Mouse (Mus musculus): ENCODE measurements around the gene Ppef2. TPM values are rescaled to one million over a fixed set of nuclear protein-coding genes. Genes with fewer than 3 reads are reported as not detected.

Gene Ppef2
- 1 to 10 TPM in 1 of 26 experiments, under 1 TPM in 9, not detected in 16; 0.33 to 1.2 (median 0.60) TPM for total RNA-seq (2018; cell fraction: chromatin; rRNA removed)
- total RNA-seq (2018; cell fraction: cytosol; rRNA removed) = under 1 TPM in 6 of 26 experiments, not detected in 20; 0.06 to 0.18 (median 0.15) TPM
- 1 to 10 TPM in 4 of 26 experiments, under 1 TPM in 7, not detected in 15; 0.18 to 1.7 (median 0.75) TPM for total RNA-seq (2018; cell fraction: nucleus; rRNA removed)
- 0.19 TPM in 1 of 3 replicates, not detected in the others for polyA plus RNA-seq (2018)

DNA sequence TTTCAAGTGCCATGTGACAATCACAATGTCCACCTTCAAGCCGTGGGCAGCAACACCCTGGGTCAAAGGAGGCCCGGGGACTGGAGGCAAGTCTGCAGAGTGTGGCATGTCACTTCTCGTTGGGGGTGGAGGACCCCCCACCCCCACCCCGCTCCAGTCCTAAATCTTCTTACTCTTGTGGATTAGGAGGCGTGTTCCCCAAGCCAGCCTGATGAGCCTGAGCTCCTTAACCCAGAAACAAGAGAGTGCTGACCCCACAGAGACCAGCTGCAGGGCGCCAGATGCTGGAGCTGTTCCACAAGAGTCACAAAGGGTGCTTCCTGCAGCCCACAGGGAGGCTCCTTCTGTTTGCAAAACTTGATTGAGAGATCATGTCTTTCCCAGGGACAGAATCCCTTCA is at the start of gene Ppef2:
Gene Ppef2, minus strand, starts transcription at position 61 of the 400 bp plus-strand sequence.
- WGBS (ENCODE audit: missing documents) = 81% methylated on average over 6 of the region's 6 CpGs
- H3K4me3 ChIP-seq (ENCODE audit: inconsistent target) = no peak within 1 kb of the TSS

DNA sequence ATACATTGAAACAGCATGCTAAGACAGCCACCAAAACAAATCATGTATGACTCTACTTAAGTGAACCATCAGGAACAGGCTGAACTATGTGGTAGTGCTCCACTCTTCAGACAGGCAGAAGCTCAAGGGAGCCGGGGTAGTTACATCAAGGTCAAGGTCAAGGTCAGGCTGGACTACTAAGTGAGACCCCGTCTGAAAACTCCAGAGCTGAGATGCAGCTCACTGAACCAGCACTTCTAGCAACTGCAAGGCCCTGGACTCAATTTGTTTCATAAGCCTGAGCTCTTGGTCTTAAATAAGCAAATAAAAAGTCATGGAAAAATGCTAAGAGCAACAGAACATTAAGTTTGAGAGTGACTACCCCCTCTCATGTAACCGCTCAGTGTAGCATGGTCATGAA is 48.2 kb upstream of the Ppef2 start:
- 100% methylated on average over 3 of the region's 3 CpGs for WGBS (ENCODE audit: missing documents)
- Histone ChIP-seq H3K27ac (no peak overlapping the region), H3K4me3 (ENCODE audit: inconsistent target) (no peak overlapping the region), H3K36me3 (ENCODE audit: inconsistent target) (peaks cover 64% of the 10 kb centered on the region), H3K79me2 (ENCODE audit: inconsistent target) (peaks cover 31% of the 10 kb centered on the region)

More for the DNA sequence above, at the start of gene Ppef2:
- Histone ChIP-seq H3K27ac (no peak within 1 kb of the TSS), H3K79me2 (ENCODE audit: inconsistent target) (no peaks in the 10 kb centered on the region), H3K36me3 (ENCODE audit: inconsistent target) (0 out of 2 replicates have a peak, but pooled peaks cover 4% of the 10 kb centered on the region)

DNA sequence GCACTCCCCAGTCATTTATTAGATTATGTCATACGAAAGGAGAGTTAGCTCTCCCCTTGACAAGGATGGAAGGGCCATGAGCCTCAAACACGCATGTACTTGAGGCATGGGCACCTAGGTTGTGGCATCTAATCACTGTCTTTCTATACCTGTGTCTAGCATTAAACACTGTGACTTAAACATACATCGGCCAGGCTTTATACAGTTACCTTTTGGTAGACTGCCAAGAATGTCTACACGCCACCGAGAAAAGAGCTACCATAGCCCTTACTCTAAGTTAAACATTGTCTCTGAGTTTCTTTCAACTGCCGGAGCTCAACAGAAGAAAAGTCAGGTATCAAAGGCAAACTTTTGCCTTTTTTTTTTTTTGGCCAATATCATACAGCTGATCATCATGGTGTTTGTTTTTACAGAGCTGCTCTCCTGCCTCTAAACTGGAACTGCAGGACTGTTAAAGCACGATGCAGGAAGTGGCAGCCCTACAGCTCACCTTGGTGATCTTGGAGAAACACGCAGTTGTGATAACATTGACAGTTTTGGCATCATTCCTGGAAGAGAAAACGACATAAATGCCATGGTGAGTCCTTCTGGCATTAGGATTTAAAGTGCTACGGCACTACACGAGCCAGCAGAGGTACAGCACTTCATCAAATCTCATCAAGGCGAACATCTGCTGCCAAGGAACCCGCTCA is 46.2 kb upstream of the Ppef2 start:
- H3K79me2 ChIP-seq (ENCODE audit: inconsistent target) = peaks cover 11% of the 10 kb centered on the region; the same call in 1 of the 2 replicates
- H3K36me3 ChIP-seq (ENCODE audit: inconsistent target) = peaks cover 74% of the 10 kb centered on the region
- 94% methylated on average over 13 of the region's 13 CpGs for WGBS (ENCODE audit: missing documents)
- no peak overlapping the region for H3K4me3 ChIP-seq (ENCODE audit: inconsistent target)
- no peak overlapping the region for H3K27ac ChIP-seq

DNA sequence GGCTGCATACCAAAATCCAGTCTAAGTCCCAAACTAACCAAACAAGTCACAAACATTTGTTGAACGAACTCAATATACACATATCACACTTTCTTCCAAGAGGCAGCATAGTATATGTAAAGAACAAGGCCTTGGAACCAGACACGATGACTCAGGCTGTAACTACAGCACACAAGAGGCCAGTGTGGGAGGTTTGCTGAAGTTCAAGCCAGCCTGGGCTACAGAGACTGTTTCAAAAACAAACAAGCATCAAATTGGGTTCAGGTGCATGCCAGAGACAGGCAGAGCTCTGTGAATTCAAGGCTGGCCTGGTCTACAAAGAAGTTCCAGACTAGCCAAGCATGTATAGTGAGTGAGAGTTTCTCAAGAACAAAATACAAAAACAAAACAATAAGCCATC is 38.4 kb upstream of the Ppef2 start:
- no peak overlapping the region for H3K27ac ChIP-seq
- 100% methylated on average over 2 of the region's 2 CpGs for WGBS (ENCODE audit: missing documents)
- H3K79me2 ChIP-seq (ENCODE audit: inconsistent target) = no peaks in the 10 kb centered on the region
- peaks cover 59% of the 10 kb centered on the region for H3K36me3 ChIP-seq (ENCODE audit: inconsistent target)
- no peak overlapping the region for H3K4me3 ChIP-seq (ENCODE audit: inconsistent target)

DNA sequence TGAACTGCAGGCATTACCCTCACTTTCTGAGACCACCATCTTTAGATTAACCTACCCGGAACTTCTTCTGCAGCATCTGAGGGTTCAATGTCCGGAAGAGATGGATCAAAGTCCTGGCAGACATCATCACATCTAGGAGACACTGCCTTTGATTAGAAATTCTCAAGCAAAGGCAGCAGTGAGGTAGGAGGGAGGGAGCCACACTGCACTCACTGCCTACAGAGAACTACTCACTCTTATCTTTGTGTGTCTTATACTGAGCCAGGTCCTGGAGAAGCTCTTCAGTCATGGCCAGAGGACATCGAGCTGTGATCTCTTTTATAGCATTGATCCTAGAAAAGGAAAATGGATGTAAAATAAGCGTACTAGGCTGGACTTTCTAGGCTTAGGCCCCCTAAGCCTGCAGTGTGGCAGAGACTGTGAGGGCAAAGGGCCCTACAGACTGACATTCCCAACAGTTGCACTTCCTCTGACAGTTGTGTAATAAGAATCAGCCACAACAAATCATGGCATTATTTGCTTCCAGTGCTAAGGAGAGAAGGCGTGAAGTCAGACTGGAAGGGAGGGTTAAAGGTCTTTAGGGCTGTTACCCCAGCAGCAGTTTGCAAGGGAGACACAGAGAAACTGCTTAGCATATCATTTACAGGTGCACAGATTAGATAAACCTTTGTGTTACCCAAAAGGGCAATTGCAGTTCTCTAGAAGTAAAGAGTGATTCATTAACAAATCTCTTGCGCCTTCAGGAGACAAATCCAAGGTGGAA is 35.8 kb upstream of the Ppef2 start:
- peaks cover 64% of the 10 kb centered on the region for H3K36me3 ChIP-seq (ENCODE audit: inconsistent target)

DNA sequence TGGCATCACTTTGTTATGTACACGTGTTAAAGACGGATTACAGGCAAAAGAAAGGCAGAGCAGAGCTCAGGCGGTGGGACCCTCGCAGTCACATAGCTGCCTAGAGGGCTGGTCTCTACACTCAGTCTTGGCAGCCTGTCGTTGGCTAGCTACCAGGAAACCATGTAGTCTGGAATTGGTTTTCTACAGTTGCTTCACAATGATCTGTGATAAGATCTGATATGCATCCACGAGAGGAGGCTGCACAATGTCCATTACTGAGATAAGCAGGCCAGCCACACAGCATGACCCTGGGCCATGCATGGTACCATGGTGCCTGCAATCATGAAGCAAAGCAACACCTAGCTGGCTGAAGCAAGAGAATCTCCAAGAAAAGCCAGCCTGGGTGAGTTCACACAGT is 31.8 kb upstream of the Ppef2 start:
- whole genome bisulfite sequencing (ENCODE audit: missing documents) = 96% methylated on average over 6 of the region's 6 CpGs
- Histone ChIP-seq H3K36me3 (ENCODE audit: inconsistent target) (peaks cover 56% of the 10 kb centered on the region), H3K4me3 (ENCODE audit: inconsistent target) (no peak overlapping the region), H3K27ac (no peak overlapping the region), H3K79me2 (ENCODE audit: inconsistent target) (no peaks in the 10 kb centered on the region)

More for the DNA sequence above, 35.8 kb upstream of the Ppef2 start:
- Histone ChIP-seq H3K27ac (no peak overlapping the region), H3K79me2 (ENCODE audit: inconsistent target) (no peaks in the 10 kb centered on the region), H3K4me3 (ENCODE audit: inconsistent target) (no peak overlapping the region)
- WGBS (ENCODE audit: missing documents) = 91% methylated on average over 6 of the region's 6 CpGs

DNA sequence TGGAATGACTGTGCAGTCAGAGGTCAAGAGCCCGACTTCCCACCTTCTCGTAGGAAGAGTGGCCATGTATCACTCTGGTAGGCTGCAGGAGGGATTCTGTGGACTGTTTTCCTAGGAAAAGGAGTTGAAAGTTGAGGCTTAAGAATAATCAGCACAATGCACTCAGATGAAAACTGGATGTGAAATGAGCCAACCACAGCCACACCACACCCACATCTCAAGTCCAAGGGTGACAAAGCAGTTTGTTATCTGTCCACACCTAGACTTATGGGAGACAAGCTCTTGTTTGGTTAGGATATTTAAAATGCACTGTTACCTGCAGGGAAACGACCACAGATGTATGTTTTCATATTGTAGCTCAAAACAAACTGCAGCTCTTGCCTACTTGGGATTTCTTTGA is 27.0 kb upstream of the Ppef2 start:
- Histone ChIP-seq H3K36me3 (ENCODE audit: inconsistent target) (peaks cover 22% of the 10 kb centered on the region), H3K27ac (no peak overlapping the region), H3K4me3 (ENCODE audit: inconsistent target) (no peak overlapping the region), H3K79me2 (ENCODE audit: inconsistent target) (no peaks in the 10 kb centered on the region)
- 63% methylated on average over 3 of the region's 3 CpGs for WGBS (ENCODE audit: missing documents)

DNA sequence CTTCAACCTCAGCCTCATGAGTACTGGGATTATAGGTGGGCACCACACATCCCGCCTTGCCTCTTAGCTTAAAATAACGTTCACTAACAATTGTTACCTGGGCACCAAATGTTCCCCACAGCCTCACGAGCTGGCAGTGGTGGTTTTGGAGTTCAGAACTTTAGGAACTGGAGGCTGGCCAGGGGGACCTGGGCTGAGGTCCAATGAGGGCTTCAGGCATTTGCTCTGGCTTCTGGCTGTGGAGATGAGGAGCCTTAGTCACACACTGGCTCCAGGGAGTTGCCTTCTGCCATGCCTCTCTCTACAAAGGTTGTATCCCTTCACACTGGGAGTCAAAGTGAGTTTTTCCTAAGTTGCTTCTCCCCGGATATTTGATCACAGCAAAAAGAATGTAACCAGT is 26.5 kb upstream of the Ppef2 start:
- H3K79me2 ChIP-seq (ENCODE audit: inconsistent target) = no peaks in the 10 kb centered on the region
- 79% methylated on average over 4 of the region's 4 CpGs for WGBS (ENCODE audit: missing documents)
- peaks cover 17% of the 10 kb centered on the region for H3K36me3 ChIP-seq (ENCODE audit: inconsistent target)
- H3K27ac ChIP-seq = no peak overlapping the region
- H3K4me3 ChIP-seq (ENCODE audit: inconsistent target) = no peak overlapping the region

DNA sequence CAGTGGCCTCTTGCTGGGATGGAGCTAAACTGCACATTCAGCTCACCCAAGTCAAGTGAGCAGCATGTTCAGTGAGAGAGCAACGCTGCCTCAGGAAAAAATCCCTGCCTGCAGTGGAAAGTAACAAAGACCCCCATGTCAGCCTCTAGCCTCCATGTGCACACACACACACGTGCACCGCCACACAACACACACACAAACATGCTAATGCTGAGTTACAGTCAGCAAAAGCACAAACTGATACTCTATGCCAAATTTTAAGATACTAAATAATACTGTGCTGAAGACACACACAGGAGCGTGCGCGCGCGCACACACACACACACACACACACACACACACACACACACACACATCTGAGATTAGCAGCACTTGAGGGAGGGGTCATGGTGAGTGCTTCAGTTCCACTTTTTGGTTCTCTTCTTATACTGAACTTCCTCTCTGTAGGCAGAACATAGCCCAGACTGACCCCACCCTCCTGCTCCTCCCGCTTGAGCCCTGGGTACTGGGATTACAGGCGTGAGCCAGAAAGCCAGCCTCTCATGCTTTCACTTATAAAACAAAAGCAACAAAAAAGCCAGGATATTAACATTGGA is 23.0 kb upstream of the Ppef2 start:
- no peak overlapping the region for H3K4me3 ChIP-seq (ENCODE audit: inconsistent target)
- peak overlapping the region; percentile 62 for H3K27ac ChIP-seq
- no peaks in the 10 kb centered on the region for H3K79me2 ChIP-seq (ENCODE audit: inconsistent target)
- H3K36me3 ChIP-seq (ENCODE audit: inconsistent target) = no peaks in the 10 kb centered on the region
- WGBS (ENCODE audit: missing documents) = under 1% methylated on average over 8 of the region's 10 CpGs

DNA sequence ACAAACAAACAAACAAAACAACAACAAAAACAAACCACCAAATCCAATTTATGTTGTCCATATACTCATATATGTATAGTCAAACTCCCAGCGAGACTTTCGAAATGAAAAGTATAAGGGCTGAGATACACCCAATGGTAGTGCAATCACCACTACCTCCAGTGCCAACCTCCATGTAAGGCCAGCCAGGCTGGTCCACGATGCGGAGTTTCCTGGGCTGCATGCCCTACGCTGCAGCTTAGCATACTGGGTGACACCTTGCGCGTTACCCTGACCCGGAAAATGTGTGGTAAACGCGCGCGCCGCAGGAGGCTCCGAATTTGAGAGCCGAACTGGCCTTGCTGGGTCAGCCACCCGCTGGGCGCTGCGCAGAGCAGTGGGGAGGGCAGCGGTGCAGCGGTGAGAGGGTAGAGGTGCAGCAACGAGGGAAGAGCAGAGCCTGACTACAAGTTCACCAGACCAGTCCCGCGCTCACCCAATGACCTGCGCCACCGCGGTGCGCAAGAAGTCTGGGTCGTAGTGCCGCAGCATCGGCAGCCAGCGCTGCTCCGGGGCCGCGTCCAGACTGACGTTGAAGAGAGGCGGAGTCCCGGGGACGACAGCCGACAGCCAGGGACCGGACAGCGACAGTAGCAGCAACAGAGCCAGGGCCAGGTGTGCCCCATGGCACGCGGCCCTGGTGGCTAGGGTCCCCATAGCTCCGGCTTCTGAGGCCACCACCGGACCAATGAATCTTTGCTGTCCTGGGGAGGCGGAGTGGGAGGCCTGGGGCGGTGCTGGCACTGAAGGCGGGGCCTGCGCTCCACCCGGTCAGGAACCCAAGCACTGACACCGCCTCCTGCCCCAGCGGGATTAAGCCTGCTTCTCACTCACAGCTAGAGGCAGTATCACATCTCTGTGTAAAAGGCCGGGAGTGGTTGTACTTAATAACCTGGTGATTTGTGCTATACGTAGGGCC is 21.6 kb upstream of the Ppef2 start, which contains the start of gene Naaa:
Gene Naaa, minus strand, starts transcription at position 734 of the 958 bp plus-strand sequence.
- no peaks in the 10 kb centered on the region for H3K79me2 ChIP-seq (ENCODE audit: inconsistent target)
- peak within 1 kb of the TSS; percentile 62 for H3K27ac ChIP-seq
- H3K4me3 ChIP-seq (ENCODE audit: inconsistent target) = peak within 1 kb of the TSS; percentile 38
- no peaks in the 10 kb centered on the region for H3K36me3 ChIP-seq (ENCODE audit: inconsistent target)
- 2% methylated on average over 54 of the region's 54 CpGs for WGBS (ENCODE audit: missing documents)

DNA sequence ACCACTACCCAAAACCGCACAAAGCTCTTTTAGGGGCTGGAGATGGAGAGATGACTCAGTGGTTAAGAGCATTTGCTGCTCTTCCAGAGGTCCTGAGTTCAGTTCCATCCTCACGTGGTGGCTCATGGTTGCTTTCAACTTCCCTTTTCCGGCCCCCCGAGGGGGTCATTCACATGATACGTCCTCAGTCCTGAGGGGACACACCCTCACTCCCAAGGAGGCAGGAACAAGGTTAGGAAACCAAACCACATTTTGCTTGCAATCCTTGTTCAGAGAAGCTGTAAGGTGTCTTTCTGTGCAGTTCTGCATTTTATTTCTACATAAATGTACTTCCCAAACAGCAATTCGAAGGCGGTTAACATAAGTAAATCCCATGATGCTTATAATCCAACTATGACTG is 14.4 kb upstream of the Ppef2 start:
- H3K27ac ChIP-seq = no peak overlapping the region
- 30% methylated on average over 7 of the region's 7 CpGs for WGBS (ENCODE audit: missing documents)
- no peaks in the 10 kb centered on the region for H3K36me3 ChIP-seq (ENCODE audit: inconsistent target)

DNA sequence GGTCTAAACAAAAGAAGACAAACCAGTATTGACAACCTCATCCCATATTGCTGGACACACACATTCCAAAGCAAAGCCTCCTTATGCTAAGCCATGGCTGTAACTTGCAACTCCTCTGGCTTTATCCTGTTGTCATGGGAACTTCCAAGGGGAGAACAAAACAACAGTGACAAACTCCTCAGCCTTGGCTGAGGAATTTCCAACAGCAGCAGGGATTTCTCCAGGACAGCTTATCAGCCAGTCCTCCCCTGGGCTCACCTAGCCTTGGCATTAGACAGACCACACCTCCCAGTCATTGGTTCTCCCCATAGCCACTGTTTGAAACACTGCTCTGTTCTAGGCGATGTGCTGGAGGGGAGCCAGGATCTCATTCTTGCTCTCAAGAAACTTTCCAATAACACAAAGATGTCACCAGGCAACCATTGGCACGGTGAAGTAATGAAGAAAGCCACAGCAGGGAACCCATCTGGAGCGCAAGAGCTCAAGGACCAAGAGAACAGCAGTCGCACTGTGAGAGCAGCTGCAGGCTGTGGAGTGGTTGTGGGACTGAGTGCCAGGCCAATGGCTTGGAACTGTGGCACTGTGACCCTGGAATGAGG is 7.8 kb upstream of the Ppef2 start:
- H3K4me3 ChIP-seq (ENCODE audit: inconsistent target) = no peak overlapping the region
- 96% methylated on average over 4 of the region's 4 CpGs for WGBS (ENCODE audit: missing documents)
- peaks cover 6% of the 10 kb centered on the region; the same call in 1 of the 2 replicates for H3K36me3 ChIP-seq (ENCODE audit: inconsistent target)

More for the DNA sequence above, 14.4 kb upstream of the Ppef2 start:
- H3K79me2 ChIP-seq (ENCODE audit: inconsistent target) = no peaks in the 10 kb centered on the region
- H3K4me3 ChIP-seq (ENCODE audit: inconsistent target) = no peak overlapping the region

DNA sequence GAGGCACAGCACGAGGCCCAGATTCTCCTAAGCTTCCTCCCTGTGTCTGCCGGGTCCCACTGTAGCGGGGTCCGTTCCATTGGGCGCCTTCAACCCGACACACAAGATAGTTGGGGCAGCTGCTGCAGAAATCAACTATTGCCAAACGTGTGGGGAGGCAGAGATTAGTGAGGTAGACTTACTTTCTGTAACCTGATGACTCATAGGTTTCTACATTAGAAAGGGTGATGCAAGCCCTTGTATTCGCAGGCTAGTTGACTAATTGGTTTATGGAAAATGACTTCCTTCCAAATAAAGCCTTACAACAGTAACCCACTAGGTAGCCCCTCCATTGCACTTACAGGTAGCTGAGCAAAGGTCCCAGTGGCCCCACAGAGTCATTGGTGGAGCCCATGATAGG is 6.6 kb upstream of the Ppef2 start:
- H3K36me3 ChIP-seq (ENCODE audit: inconsistent target) = peaks cover 8% of the 10 kb centered on the region; the same call in 1 of the 2 replicates
- no peaks in the 10 kb centered on the region for H3K79me2 ChIP-seq (ENCODE audit: inconsistent target)
- no peak overlapping the region for H3K4me3 ChIP-seq (ENCODE audit: inconsistent target)
- WGBS (ENCODE audit: missing documents) = 81% methylated on average over 8 of the region's 8 CpGs
- no peak overlapping the region for H3K27ac ChIP-seq

More for the DNA sequence above, 7.8 kb upstream of the Ppef2 start:
- Histone ChIP-seq H3K79me2 (ENCODE audit: inconsistent target) (no peaks in the 10 kb centered on the region), H3K27ac (no peak overlapping the region)

Measured in macrophage (primary cell).